Mouse (Mus musculus): Measurements from ENCODE around the gene Cd93.

Cd93 gene

DNA sequence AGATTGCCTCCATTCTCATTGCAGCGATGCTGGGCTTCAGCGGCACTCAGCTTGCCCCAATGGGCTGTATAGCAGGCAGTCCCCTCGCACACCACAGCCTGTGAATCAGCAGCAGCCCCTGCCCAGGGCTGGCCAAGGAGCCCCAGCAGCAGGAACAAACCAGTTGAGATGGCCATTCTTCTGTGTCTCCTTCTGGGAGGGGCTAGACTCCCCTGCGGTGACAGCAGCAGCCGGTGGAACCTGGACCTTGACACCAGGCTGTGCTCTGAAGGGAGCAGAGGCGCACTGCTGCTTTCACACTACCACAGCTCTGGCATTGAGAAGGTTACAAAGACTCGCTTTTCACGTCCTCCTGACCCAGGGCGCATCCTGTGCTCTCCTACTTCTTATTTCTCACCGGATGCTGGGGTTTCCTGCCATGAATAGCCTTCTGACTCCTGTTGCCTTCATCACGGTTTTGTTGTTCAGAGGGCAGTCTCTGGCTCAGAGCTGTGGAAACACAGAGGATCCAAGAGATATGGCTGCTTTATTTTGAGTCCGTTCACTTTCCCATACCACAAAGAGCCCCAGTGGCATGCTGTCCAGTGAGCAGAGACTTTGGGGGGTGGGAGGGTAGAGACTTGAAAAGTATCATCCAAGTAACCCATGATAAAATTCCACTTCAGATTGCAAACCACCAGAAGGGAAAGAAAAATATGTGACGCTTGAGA, at the start of gene Cd93:
Cd93 (minus strand) TSS at position 315 of the 710 bp plus-strand sequence.
- no peak for DNase-seq (ENCODE audit: low spot score in 2 of 2)

- DNase-seq (ENCODE audit: low spot score in 2 of 2): no peak
Measured at GRCm38 (mm10) chr2:148492108-148492507, 48.7 kb upstream of the Cd93 start.

GRCm38 (mm10) chr2:148490150-148490549, 46.8 kb upstream of the Cd93 start:
- no peak for DNase-seq (ENCODE audit: low spot score in 2 of 2)

GRCm38 (mm10) chr2:148488885-148489284, 45.5 kb upstream of the Cd93 start:
- DNase-seq (ENCODE audit: low spot score in 2 of 2): no peak

GRCm38 (mm10) chr2:148485576-148485975, 42.2 kb upstream of the Cd93 start:
- DNase-seq (ENCODE audit: low spot score in 2 of 2): no peak

- DNase-seq (ENCODE audit: low spot score in 2 of 2): no peak
Measured at GRCm38 (mm10) chr2:148480376-148480775, 37.0 kb upstream of the Cd93 start.

GRCm38 (mm10) chr2:148478141-148478701, 34.9 kb upstream of the Cd93 start:
- DNase-seq (ENCODE audit: low spot score in 2 of 2): peak; percentile 43 to 53

DNA sequence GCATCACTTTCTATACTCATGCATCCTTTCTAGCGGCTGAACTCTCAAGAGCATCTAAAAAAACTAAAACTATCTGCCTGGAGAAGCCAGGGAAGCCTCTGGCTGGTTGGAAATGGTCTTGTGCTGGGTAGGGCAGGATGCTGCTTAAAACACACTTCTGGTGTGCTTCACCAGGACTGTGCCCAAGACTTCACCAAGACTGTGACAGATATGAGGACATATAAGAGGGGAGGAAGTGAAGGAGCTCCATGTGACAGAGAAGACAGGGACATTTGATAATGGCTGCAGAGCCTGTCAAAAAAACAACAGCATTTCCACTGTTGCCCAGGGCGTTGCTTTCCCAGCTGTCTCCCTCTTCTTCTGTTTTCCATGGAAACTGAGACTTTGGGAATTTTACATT, 34.0 kb upstream of the Cd93 start:
- no peak for DNase-seq (ENCODE audit: low spot score in 2 of 2)

DNA sequence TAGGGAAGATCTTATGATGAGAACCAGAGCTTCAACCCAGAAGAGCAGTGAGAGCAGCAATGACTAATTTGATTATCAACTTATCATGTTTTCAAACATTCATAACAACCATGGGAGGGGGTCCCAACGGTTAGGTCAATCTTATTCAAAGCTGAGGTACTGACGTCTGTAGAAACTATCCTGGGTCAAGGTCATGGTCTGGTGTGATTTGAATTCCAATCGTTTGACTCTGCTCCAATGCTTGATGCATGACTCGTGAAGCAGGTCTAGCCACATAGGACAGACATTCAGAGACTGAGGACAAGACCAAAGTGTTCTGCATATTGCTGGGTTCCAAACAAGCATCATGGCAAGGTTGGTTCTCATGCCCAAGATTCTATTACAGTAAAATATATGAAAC, 33.2 kb upstream of the Cd93 start:
- no peak for DNase-seq (ENCODE audit: low spot score in 2 of 2)

- no peak for DNase-seq (ENCODE audit: low spot score in 2 of 2)
Measured at GRCm38 (mm10) chr2:148475879-148476495, 32.6 kb upstream of the Cd93 start.

DNA sequence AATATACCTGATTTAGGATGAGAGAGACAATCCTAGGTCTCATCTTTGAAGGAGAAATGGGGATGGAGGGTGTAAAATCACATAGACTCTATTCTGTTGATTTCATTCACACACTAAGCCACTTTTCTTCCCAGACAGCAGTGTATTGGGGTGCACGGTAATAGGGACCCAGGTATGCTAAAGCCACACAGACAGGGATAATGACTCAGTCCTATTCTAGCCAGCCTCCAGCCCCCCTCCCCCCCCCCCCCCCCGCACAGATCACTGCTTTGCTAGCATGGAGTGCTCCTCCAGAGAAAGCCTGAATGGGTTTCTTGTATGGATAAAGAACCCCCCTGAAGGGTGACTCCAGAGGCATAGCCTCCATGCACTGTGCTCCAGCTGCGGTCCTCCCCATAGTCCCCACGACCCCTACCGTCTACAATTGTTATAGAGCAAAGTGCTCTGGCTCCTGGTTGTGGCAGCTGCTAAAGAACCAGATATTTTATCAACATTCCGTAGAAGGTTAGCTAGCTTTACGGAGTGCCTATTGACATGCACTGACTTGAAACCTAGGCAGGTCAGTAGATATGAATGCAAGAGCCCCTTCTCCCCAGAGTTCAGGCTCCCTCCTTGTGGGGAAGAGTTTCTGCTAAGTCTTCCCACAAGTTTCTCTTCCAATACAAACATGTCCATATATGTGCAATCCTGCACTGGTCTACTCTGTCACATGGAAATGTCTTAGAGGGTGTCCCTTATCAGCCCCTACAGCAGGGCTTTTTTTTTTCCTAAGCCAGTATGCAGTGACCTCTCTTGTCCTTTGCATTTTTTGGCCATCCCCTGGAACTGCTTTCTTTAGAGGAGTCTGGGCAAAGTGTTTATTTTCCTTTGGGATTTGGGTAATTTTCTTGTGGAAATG, 26.2 kb upstream of the Cd93 start:
- no peak for DNase-seq (ENCODE audit: low spot score in 2 of 2)

- no peak for DNase-seq (ENCODE audit: low spot score in 2 of 2)
Measured at GRCm38 (mm10) chr2:148467921-148468440, 24.6 kb upstream of the Cd93 start.

DNA sequence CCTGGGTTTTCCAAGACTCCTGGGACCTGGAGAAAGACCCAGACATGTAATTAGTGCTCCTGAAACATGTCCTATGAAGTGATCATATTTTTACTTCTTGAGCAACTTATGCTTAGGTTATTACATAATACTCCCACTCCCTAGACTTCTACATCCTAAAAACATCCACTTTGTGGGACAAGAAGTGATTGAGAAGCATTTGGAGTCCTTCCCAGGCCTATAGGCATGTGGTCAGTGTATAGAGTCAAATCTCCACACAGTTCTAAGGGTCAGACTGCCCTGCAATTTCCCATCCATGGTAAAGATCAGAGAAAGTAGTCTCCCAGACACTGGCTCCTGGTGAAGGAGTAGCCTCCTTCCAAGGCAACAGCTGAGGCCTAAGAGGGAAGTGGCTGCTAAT, 12.0 kb upstream of the Cd93 start:
- DNase-seq (ENCODE audit: low spot score in 2 of 2): no peak

DNA sequence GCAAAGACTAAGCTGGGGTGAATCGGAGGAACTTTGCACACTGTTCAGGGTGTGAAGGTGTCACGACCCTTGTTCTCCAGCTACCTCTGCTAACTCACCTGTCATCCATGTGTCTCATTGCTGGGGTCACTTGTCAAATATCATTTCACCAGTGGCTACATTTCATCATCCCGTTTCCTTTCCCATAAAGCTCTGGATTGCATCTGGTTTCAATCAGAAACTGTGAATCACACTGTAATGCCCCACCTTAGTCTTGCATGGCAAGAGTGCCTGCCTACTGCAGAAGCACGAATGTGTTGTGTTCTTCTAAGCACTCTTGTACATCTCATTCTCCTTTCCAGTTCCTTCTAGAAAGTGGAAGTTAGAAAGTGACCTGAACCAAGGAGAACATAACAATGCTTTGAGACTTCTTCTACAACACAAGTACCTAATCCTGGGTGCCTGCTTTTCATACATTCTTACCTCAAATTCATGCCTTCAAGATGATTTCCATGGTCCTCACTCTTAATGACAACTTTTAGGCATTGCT, 10.7 kb upstream of the Cd93 start:
- no peak for DNase-seq (ENCODE audit: low spot score in 2 of 2)

DNA sequence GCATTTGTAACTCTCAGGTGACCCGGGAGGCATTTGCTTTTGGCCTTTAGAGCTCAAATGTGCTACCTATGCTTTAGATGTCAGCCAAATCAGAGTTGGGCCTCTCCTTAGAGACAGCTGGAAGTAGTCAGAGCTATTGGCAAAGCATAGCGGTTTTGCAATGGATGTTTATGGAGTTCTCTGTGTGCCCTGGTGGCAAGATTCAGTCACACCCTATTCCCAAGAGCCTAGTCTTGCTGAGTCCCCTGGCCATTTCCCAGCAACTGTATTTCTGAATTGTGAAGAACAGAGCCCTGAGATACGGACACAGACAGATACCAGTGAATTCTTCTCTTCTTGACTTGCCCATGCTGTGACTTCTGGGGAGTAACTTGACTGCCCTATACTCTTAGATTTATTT, 9.7 kb upstream of the Cd93 start:
- no peak for DNase-seq (ENCODE audit: low spot score in 2 of 2)

GRCm38 (mm10) chr2:148451498-148451897, 8.1 kb upstream of the Cd93 start:
- DNase-seq (ENCODE audit: low spot score in 2 of 2): no peak

DNA sequence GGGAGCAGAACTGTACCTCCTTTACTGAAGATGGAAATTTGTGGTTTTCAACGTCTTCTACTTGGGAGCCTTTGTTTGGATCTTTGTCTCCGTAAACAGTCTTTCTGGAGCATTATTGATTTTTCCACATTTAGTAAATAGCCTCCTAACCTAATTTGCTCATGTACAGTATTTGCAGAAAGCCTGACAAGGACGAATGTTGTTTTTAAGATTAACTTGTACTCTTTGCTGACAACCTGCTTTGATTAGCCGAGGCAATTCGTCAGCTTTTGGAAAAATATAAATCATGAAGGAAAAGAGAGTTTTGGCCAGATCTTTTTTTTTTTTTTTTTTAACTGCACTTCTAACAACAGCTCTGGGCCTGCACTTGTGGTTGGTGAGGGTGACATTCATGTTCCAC, 7.3 kb upstream of the Cd93 start:
- DNase-seq (ENCODE audit: low spot score in 2 of 2): no peak

DNA sequence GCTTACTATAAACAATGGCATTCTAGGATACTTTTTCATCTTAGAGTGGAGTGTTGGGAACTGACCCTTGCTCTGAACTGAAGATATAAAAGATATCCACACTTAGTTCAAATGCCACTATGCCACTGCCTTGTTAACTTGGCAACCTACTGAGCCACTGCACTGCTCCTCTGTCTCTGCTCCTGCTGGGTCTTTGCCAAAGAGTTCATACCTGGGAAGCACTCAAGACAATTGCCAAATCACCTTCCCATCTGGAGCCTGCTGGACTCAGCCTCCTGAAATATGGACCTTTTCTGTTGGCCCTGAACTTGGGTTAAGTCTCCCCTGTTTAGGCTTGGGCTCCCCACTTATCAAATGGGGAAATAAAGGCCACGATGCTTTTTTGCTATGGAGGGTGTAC, 6.3 kb upstream of the Cd93 start:
- DNase-seq (ENCODE audit: low spot score in 2 of 2): no peak

GRCm38 (mm10) chr2:148446446-148446845, 3.1 kb upstream of the Cd93 start:
- no peak for DNase-seq (ENCODE audit: low spot score in 2 of 2)

- DNase-seq (ENCODE audit: low spot score in 2 of 2): no peak
Measured at GRCm38 (mm10) chr2:148445616-148446015, 2.3 kb upstream of the Cd93 start.

DNA sequence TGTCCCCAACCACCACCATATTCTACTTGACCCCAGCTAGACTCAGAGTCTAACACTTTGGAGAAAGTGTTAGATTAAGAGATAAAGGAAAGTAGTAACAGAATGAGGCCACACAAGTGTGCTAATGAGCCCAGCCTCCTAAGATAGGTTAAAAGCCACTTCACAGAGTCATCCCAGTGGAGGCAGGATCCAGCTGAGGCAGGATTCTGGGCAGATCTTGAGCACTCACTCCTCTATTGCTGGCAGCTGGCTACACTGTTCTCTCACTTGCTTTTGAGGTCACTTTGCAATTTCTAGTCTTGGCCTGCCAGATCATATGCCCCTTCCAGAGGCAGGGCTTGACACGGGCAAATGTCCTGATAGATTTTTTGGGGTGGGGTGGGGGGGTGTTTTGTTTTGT, 1.1 kb upstream of the Cd93 start:
- DNase-seq (ENCODE audit: low spot score in 2 of 2): no peak

DNA sequence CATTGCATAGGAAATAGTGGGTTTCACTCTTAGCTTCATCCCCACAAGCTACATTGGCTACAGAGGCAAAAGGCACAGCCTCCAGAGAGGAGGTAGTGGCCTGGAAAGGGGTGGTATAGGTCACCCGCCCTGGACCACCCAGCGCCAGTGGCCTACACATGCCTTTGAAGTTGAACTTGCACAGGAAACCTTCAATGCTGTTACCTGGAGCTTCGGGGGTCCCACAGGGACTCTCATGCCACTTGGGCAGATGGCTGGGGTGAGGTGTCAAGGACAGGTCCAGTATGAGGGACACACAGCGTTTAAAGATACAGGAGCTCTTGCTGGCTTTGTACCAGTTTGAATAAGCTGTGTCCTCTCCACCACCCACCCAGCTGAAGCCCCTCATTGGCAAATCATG, 653 bp downstream of the Cd93 start:
- DNase-seq (ENCODE audit: low spot score in 2 of 2): no peak
